In genomic region chr8:26962976-26963720, GRCm38 (mm10) we compare ENCODE assay signal across 10 mouse cellular contexts. TPM values are rescaled to one million over a fixed set of nuclear protein-coding genes. Genes with fewer than 3 reads are reported as not detected.
DNase-seq lines count a peak whose midpoint lies in the region; ATAC-seq and TF ChIP-seq lines count a peak whose summit lies in the region.
"Had no signal": no experiment of that assay in that cellular context is flagged by ENCODE, and none has a peak within 500 bp of the region (broad histone marks: within the 10 kb centered on the region; RNA-seq: fewer than 3 reads in every experiment).

No protein-coding gene starts in this region.

- H3K36me3 ChIP-seq in kidney, embryonic 15.5 days: no peaks in the 10 kb centered on the region
- H3K36me3 ChIP-seq in liver, postnatal 0 days (replicated peaks; ENCODE audit: insufficient read depth, low read length): no peaks in the 10 kb centered on the region
- H3K36me3 ChIP-seq: midbrain, embryonic 13.5 days had no signal

- TF ChIP-seq EP300 in liver, postnatal 0 days (IDR thresholded peaks at IDR 0.05; ENCODE audit: low read depth): no peak

- no peak overlapping the region for H3K4me2 ChIP-seq in kidney, embryonic 15.5 days
- no peak overlapping the region for H3K4me2 ChIP-seq in liver, postnatal 0 days (ENCODE audit: low read depth, low read length)
- H3K4me2 ChIP-seq: midbrain, embryonic 13.5 days had no signal

- H3K4me3 ChIP-seq in kidney, embryonic 15.5 days (replicated peaks): no peak overlapping the region
- no peak overlapping the region for H3K4me3 ChIP-seq in brown adipose tissue, adult 24 weeks (ENCODE audit: insufficient read depth, low read depth, low read length)
- no peak overlapping the region for H3K4me3 ChIP-seq in liver, postnatal 0 days (ENCODE audit: low read depth, low read length)
- H3K4me3 ChIP-seq: midbrain, embryonic 13.5 days had no signal

- H3K27ac ChIP-seq in kidney, embryonic 15.5 days: no peak overlapping the region
- H3K27ac ChIP-seq in brown adipose tissue, adult 24 weeks (replicated peaks; ENCODE audit: low read depth, low read length): 0 out of 2 replicates have a peak overlapping the region, but pooled peaks have one; percentile 24
- no peak overlapping the region for H3K27ac ChIP-seq in liver, postnatal 0 days (ENCODE audit: low read depth)
- H3K27ac ChIP-seq: midbrain, embryonic 13.5 days had no signal

- DNase-seq in kidney, adult 11 months: no peak
- peak; percentile 2 for DNase-seq in ES-CJ7 (ENCODE audit: low read depth, low spot score)
- DNase-seq in liver, postnatal 0 days: peak; percentile 23
- no peak for DNase-seq in cerebellum, adult 8-10 months
- no peak for DNase-seq in urinary bladder, postnatal 14 days (ENCODE audit: low spot score)
- DNase-seq: cerebellum, adult 9-10 months; kidney, postnatal 36 days had no signal

- peaks cover 45% of the 10 kb centered on the region for H3K27me3 ChIP-seq in kidney, embryonic 15.5 days
- no peaks in the 10 kb centered on the region for H3K27me3 ChIP-seq in liver, postnatal 0 days (ENCODE audit: insufficient read depth, low read length)

- TF ChIP-seq CTCF in liver, postnatal 0 days (IDR thresholded peaks at IDR 0.05; ENCODE audit: low read depth): no peak

- H3K9me3 ChIP-seq in kidney, embryonic 15.5 days (replicated peaks): no peaks in the 10 kb centered on the region; the same call in 1 of the 2 replicates
- H3K9me3 ChIP-seq in liver, postnatal 0 days (ENCODE audit: low read length): no peaks in the 10 kb centered on the region
- H3K9me3 ChIP-seq: midbrain, embryonic 13.5 days had no signal

- 36% methylated on average over 16 of the region's 16 CpGs for WGBS in kidney, embryonic 15.5 days
- WGBS in liver, postnatal 0 days (ENCODE audit: insufficient replicate concordance): 37% methylated on average over 16 of the region's 16 CpGs

- H3K4me1 ChIP-seq in kidney, embryonic 15.5 days: peaks cover 38% of the 10 kb centered on the region
- H3K4me1 ChIP-seq in brown adipose tissue, adult 24 weeks (ENCODE audit: control insufficient read depth, insufficient read depth, insufficient read length, low read length): peaks cover 7% of the 10 kb centered on the region
- H3K4me1 ChIP-seq in liver, postnatal 0 days (ENCODE audit: insufficient read depth): peaks cover 6% of the 10 kb centered on the region; the same call in 1 of the 2 replicates

- H3K9ac ChIP-seq in kidney, embryonic 15.5 days: no peak overlapping the region
- no peak overlapping the region for H3K9ac ChIP-seq in liver, postnatal 0 days (replicated peaks)
- H3K9ac ChIP-seq: midbrain, embryonic 13.5 days had no signal

- ATAC-seq in kidney, embryonic 15.5 days (replicated peaks; ENCODE audit: low FRiP score): 0 out of 2 replicates have a peak, but pooled peaks have one; percentile 7
- ATAC-seq in liver, postnatal 0 days: peak; percentile 70
- ATAC-seq: midbrain, embryonic 13.5 days had no signal

RNA-seq across cellular contexts. Expression of gene Zfp703, which starts 14.0 kb away (rescaled TPM):
- 10.1 and 11.4 TPM in 2 replicates for polyA plus RNA-seq in kidney, embryonic 15.5 days (2015; fragmentation: Nextera tagmentation; extraction: Ambion mirVana)
- polyA plus RNA-seq in brown adipose tissue, adult 24 weeks (2012; ENCODE audit: insufficient read depth, insufficient read length, missing spikeins): 29.1 and 48.6 TPM in 2 replicates
- 1.3 and 2.4 TPM in 2 replicates for polyA plus RNA-seq in liver, postnatal 0 days (2015; fragmentation: Nextera tagmentation; extraction: Ambion mirVana)

Comparison
In these comparisons a context has a peak if more than half of its experiments do, and no peak if none do; other contexts are left out.
1. DNase-seq: peak in ES-CJ7 (single experiment) and liver, postnatal 0 days (single experiment); none in kidney, adult 11 months (single experiment), cerebellum, adult 8-10 months (single experiment) and urinary bladder, postnatal 14 days (single experiment).